Mouse (Mus musculus) lung, postnatal 0 days (tissue): ENCODE measurements around the gene Arfgap2.

Experiments
- CTCF ChIP-seq: IDR thresholded peaks from 2 replicates; pipeline ENCODE4 v1.5.1; 2016; ENCODE audit warnings: antibody characterized with exemption, mild to moderate bottlenecking
- EP300 ChIP-seq: IDR thresholded peaks from 2 replicates; pipeline ENCODE4 v1.6.1; 2016; ENCODE audit warnings: antibody characterized with exemption, mild to moderate bottlenecking, control low read depth

GRCm38 (mm10) chr2:91242547-91242946 lies 22.2 kb upstream of the Arfgap2 start:
- TF ChIP-seq CTCF (no peak), EP300 (no peak)
